Mouse (Mus musculus) lung, embryonic 14.5 days (tissue): ENCODE results near the gene Atp8b4. TPM values are rescaled to one million over a fixed set of nuclear protein-coding genes. Genes with fewer than 3 reads are reported as not detected.

Source experiments
- ATAC-seq: fragments of 200-750 bp; cut with Nextera tagmentation; 2 replicates; pipeline ENCODE4 v1.8.0; 2017; ENCODE audit warnings: mild to moderate bottlenecking, moderate TSS enrichment, moderate library complexity; ENCODE audit not compliant: insufficient read depth
- DNase-seq: peaks from one replicate; pipeline ENCODE4 v3.0.0-alpha.2; 2015
- H3K27ac ChIP-seq: fragments of 300-500 bp; sonication (generic); 2 replicates; pipeline ENCODE4 v1.5.1; 2014; ENCODE audit warnings: low read depth, mild to moderate bottlenecking, moderate library complexity
- H3K27me3 ChIP-seq: fragments of 300-500 bp; sonication (generic); 2 replicates; pipeline ENCODE4 v1.6.1; 2014; ENCODE audit warnings: low read length, control low read depth; ENCODE audit not compliant: insufficient read depth
- H3K36me3 ChIP-seq: fragments of 300-500 bp; sonication (generic); 2 replicates; pipeline ENCODE4 v1.6.1; 2014; ENCODE audit warnings: control low read depth; ENCODE audit not compliant: insufficient read depth
- H3K4me1 ChIP-seq: fragments of 300-500 bp; sonication (generic); 2 replicates; pipeline ENCODE4 v1.6.1; 2014; ENCODE audit warnings: antibody characterized with exemption, control low read depth; ENCODE audit not compliant: insufficient read depth
- H3K4me2 ChIP-seq: fragments of 300-500 bp; sonication (generic); 2 replicates; pipeline ENCODE4 v1.6.1; 2014; ENCODE audit warnings: mild to moderate bottlenecking
- H3K4me3 ChIP-seq: fragments of 300-500 bp; sonication (generic); 2 replicates; pipeline ENCODE4 v1.5.1; 2014; ENCODE audit warnings: low read depth, low read length
- H3K9ac ChIP-seq: fragments of 300-500 bp; sonication (generic); 2 replicates; pipeline ENCODE4 v1.6.1; 2014
- H3K9me3 ChIP-seq: fragments of 300-500 bp; sonication (generic); 2 replicates; pipeline ENCODE4 v1.6.1; 2016; ENCODE audit warnings: low read depth, low read length, control low read depth
- CTCF ChIP-seq: IDR thresholded peaks from 2 replicates; pipeline ENCODE4 v1.5.1; 2016; ENCODE audit warnings: antibody characterized with exemption, low read depth
- WGBS: fragments of 180-500 bp; shearing (Covaris S2); extraction: QIAGEN DNeasy Blood & Tissue Kit; methylation state at CpG from one replicate; pipeline ENCODE4 v1.1.7; 2014; 5-methylcytosine and 5-hydroxymethylcytosine counted together
- polyA plus RNA-seq: library from polyadenylated mRNA; unstranded; fragments of >200 nt; fragmentation: Nextera tagmentation; extraction: Ambion mirVana; gene quantifications from 2 replicates; pipeline ENCODE4 v1.2.1, GENCODE M21; 2014

Gene Atp8b4
- polyA plus RNA-seq, 1 experiment from 2014 or later: 0.39 TPM

DNA sequence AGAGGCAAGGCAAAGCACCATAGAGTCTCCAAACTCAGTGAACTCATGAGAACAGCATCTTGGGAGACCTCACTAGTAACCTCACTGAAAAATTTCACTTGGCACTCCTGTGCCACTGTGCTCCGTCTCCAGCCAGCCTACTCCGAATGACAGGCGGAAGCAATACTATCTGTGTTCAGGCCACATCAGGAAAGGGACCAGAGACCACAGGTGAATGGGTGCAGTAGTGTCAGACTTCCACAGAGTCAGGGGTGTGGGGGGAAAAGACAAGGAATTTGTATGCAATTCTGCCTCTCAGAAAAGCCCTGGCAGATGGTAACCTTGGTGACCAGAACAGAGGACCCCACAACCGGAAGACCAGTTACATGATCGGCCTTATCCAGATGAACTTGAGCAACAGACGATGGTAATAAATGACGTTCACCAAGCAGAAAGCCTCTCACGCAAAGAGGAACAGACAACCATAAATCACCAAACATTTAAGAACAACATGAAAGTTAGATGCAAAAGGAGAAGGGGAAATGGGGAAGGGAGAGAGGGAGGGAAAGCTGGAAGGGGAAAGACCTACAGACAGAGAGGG, 112.9 kb downstream of the Atp8b4 start:
- no peak for TF ChIP-seq CTCF
- no peaks in the 10 kb centered on the region for H3K27me3 ChIP-seq
- no peaks in the 10 kb centered on the region for H3K36me3 ChIP-seq
- no peak overlapping the region for H3K4me2 ChIP-seq
- ATAC-seq (no peak), DNase-seq (no peak)
- H3K9me3 ChIP-seq: no peaks in the 10 kb centered on the region
- no peak overlapping the region for H3K4me3 ChIP-seq
- H3K27ac ChIP-seq: no peak overlapping the region
- 73% methylated on average over 8 of the region's 8 CpGs for WGBS
- no peak overlapping the region for H3K9ac ChIP-seq
- no peaks in the 10 kb centered on the region for H3K4me1 ChIP-seq

DNA sequence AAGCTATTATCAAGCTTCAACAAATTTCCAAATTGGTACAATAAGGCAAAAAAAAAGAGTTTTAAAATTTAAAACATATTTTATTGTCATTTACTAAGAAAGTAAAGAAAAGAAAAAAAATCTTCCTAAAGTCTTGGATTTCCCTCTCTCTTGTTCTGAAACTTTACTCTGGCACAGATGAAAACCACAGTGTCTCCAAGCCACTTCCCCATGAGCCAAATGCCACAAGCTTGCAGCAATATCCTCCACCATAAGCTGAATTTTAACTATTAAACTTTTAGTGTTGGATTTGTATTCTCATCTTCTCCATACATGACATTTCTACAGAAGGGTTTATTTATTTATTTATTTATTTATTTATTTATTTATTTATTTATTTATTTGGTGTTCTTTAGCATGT, 114.4 kb downstream of the Atp8b4 start:
- H3K4me3 ChIP-seq: no peak overlapping the region
- no peaks in the 10 kb centered on the region for H3K4me1 ChIP-seq
- no peak overlapping the region for H3K27ac ChIP-seq
- ATAC-seq: no peak
- H3K9ac ChIP-seq: no peak overlapping the region
- TF ChIP-seq CTCF: no peak
- no peak overlapping the region for H3K4me2 ChIP-seq
- no peak for DNase-seq
- no peaks in the 10 kb centered on the region for H3K9me3 ChIP-seq
- no peaks in the 10 kb centered on the region for H3K36me3 ChIP-seq
- H3K27me3 ChIP-seq: no peaks in the 10 kb centered on the region

DNA sequence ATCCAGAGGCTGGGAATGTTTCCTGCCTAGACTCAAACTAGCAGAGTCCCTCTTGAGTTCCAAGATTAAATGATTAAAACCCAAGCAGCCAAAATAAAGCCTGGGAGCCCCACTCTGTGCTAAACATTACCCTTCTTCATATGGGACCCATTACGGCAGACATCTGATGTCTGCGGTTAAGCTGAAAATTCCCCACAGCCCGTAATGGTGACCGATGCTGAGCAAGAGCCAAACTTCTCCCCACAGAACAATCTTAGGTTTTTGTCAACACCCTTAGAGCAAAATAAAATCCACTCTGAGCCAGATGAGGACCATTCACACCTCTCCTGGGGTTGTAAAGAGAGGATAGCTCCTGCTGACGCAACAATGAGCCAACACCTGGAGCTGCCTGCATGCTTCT, 120.2 kb downstream of the Atp8b4 start:
- H3K4me3 ChIP-seq: no peak overlapping the region

DNA sequence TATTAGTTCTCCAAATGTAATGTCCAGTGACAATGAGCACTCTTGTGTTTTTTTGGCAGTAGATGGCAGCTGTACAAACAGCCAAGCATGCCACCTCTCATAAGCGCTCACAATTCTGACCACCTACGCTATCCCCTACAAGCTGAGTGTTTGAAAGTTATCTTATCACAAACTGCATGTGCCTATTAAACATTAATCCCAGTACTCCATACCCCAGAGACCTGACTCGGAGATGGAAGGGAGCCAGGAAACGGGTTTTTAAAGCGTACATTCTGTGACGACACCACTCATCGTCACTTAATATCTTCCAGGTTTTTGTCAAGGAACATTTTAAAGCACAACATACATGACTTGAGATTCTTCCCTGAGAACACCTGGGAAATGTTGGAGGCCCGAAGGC, 128.8 kb downstream of the Atp8b4 start:
- no peak overlapping the region for H3K9ac ChIP-seq
- H3K36me3 ChIP-seq: no peaks in the 10 kb centered on the region
- no peak overlapping the region for H3K4me3 ChIP-seq
- H3K27me3 ChIP-seq: no peaks in the 10 kb centered on the region
- ATAC-seq (peak; percentile 65; the same call in 1 of the 2 replicates), DNase-seq (peak; percentile 50)
- TF ChIP-seq CTCF: no peak
- H3K9me3 ChIP-seq: no peaks in the 10 kb centered on the region
- H3K4me1 ChIP-seq: no peaks in the 10 kb centered on the region
- H3K4me2 ChIP-seq: no peak overlapping the region
- H3K27ac ChIP-seq: no peak overlapping the region
- 39% methylated on average over 8 of the region's 8 CpGs for WGBS

More for the DNA sequence above, 120.2 kb downstream of the Atp8b4 start:
- Histone ChIP-seq H3K27me3 (no peaks in the 10 kb centered on the region), H3K4me1 (no peaks in the 10 kb centered on the region), H3K27ac (no peak overlapping the region), H3K4me2 (no peak overlapping the region), H3K36me3 (no peaks in the 10 kb centered on the region), H3K9ac (no peak overlapping the region), H3K9me3 (no peaks in the 10 kb centered on the region)
- ATAC-seq (no peak), DNase-seq (no peak)
- 83% methylated on average over 5 of the region's 5 CpGs for WGBS
- TF ChIP-seq CTCF: no peak

DNA sequence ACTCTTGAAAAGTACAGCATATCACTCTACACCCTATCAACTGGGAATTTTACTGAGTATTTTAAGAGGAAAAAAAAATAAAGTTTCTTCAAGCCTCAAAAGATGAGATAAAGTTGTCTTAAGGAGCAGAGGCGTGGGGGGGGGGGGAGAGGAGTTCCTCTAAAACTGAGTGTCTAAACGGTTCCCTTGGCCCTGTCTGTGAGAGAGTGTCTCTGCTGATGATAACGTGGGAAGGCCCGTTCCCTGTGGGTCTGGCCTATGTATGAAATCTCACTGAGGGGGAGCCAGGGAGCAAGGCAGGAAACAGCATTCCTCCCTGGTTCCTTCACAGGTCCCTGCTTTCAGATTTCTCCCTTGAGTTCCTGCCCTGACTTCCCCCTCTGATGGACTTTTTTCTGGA, 130.7 kb downstream of the Atp8b4 start:
- no peaks in the 10 kb centered on the region for H3K4me1 ChIP-seq
- H3K36me3 ChIP-seq: no peaks in the 10 kb centered on the region
- 23% methylated on average over 4 of the region's 4 CpGs for whole genome bisulfite sequencing
- no peak overlapping the region for H3K9ac ChIP-seq
- H3K4me2 ChIP-seq: no peak overlapping the region
- H3K9me3 ChIP-seq: no peaks in the 10 kb centered on the region
- DNase-seq (no peak), ATAC-seq (no peak)
- H3K27ac ChIP-seq: no peak overlapping the region
- no peak overlapping the region for H3K4me3 ChIP-seq
- TF ChIP-seq CTCF: no peak
- H3K27me3 ChIP-seq: no peaks in the 10 kb centered on the region

DNA sequence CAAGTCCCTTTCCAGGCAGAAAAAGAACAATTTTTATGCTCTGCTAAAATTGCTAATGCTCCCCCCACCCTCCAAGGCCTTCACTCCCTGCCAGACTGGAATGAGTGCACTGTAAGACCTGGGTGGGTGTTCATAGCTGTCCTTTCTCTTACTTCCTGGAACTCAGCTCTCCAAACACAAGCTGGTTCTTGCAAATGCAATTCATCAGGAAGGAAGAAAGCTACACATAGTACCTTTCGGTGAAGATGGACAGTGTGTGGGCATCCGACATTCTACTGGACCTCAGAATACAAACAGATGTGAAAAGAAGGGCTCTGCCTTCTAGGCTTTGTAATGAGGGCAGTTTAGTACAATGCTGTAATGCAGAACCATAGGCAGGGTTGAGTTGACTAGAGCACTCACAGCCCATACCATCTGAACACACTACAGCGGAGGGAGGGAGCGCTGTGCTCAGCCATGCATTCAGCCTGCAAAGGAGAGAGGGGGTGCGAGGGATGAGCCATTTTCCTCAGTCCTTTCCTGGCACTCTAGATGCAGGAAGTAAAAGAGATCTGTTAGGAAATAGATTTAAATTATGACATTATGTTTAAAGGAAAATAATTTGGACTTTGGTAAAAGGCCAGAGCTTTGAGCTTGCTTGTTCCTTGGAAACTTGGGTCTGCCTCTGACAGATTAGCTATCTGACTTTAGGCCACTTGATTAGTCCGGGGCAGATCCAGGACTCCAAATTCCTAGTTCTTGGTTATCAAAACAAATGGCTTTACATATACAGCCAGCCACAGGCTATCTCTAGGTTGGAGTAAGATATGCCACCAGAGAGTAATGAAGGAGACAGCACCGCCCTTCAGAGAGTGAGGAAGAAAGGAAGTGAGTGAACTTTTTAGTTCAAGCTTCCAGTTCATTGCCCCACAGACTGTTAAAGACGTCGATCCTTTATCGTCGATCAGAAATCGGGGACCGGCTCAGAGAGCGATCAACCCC, 136.4 kb downstream of the Atp8b4 start:
- no peaks in the 10 kb centered on the region for H3K9me3 ChIP-seq
- TF ChIP-seq CTCF: no peak
- H3K4me2 ChIP-seq: no peak overlapping the region
- H3K4me3 ChIP-seq: no peak overlapping the region
- no peak overlapping the region for H3K9ac ChIP-seq
- no peaks in the 10 kb centered on the region for H3K27me3 ChIP-seq
- ATAC-seq: peak; percentile 54; the same call in 1 of the 2 replicates
- H3K4me1 ChIP-seq: no peaks in the 10 kb centered on the region
- H3K36me3 ChIP-seq: no peaks in the 10 kb centered on the region
- peak; percentile 32 for DNase-seq
- WGBS: 68% methylated on average over 14 of the region's 14 CpGs
- 0 out of 2 replicates have a peak overlapping the region, but pooled peaks have one; percentile 1 for H3K27ac ChIP-seq

DNA sequence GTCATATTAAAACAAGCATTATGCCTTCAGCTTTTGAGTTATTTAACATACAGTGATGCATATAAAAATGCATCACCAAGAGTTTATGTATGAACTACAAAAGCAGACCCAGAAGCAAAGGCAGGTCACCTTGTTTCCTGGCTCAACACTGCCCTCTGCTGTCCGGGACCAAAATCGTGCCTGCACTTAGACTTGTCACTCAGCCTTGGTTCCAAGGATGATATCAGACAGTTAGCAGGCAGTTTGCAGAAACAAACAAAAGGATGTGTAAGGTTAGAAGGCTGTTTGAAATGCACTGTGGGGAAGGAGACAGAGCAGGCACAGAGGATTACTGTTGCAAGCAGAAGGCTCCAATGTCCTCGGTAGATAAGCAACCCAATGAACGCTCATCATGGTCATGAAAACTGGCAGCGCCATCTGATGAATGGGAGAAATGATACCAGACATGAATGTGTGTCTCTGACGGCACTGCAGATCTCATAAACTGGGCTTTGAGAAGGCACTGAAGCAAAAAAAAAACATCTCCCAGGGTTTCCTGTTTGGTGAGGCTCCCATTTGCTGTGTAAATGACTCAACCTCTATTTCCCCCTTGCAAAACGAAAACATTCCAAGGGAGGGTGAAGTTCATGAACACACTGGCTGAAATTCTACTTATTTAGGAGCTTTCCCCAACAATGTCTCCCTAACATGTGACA, 137.3 kb downstream of the Atp8b4 start:
- H3K4me2 ChIP-seq: no peak overlapping the region
- H3K9me3 ChIP-seq: no peaks in the 10 kb centered on the region
- DNase-seq: peak; percentile 92
- no peaks in the 10 kb centered on the region for H3K4me1 ChIP-seq
- H3K4me3 ChIP-seq: no peak overlapping the region
- peak; percentile 66; the same call in 1 of the 2 replicates for ATAC-seq
- peak; percentile 95 for TF ChIP-seq CTCF
- no peaks in the 10 kb centered on the region for H3K36me3 ChIP-seq
- 36% methylated on average over 7 of the region's 7 CpGs for WGBS
- H3K9ac ChIP-seq: no peak overlapping the region
- no peaks in the 10 kb centered on the region for H3K27me3 ChIP-seq
- H3K27ac ChIP-seq: no peak overlapping the region
